Mouse (Mus musculus): ENCODE results near the gene B830017H08Rik. TPM values are rescaled to one million over a fixed set of nuclear protein-coding genes. Genes with fewer than 3 reads are reported as not detected.
A peak's percentile ranks its signal among the peaks of the same experiment; 100 is the strongest.

Gene B830017H08Rik
- polyA plus RNA-seq, 1 experiment from 2014 or later, result not detected

DNA sequence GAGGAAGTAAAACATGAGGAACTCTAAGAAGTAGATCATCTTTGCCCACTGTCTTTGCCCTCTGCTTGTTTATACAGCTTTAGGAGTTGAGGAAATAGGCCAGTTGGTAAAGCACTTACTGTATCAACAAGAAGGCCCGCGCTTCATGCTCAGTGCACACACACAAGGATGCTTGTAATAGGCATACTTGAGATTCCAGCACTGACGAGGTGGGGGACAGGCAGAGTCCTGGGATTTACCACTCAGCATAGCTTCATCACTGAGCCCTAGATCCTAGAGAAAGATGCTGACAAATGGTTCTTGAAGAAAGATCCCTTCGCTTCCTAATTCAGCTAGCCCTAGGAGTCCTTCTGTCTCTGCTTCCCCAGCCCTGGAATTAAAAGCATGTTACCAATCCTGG, 19.7 kb upstream of the B830017H08Rik start:
- peak; percentile 9 for DNase-seq (ENCODE audit: low spot score)
- Histone ChIP-seq H3K4me2 (replicated peaks; ENCODE audit: low read depth) (no peak overlapping the region), H3K27me3 (ENCODE audit: control insufficient read depth, insufficient read depth, low read length) (no peaks in the 10 kb centered on the region), H3K9me3 (ENCODE audit: control insufficient read depth, low read length) (no peaks in the 10 kb centered on the region), H3K9ac (ENCODE audit: low read length) (no peak overlapping the region), H3K27ac (replicated peaks) (no peak overlapping the region), H3K4me3 (ENCODE audit: low read depth, low read length) (no peak overlapping the region), H3K36me3 (ENCODE audit: control insufficient read depth, insufficient read depth, low read length) (peaks cover 1% of the 10 kb centered on the region; the same call in 1 of the 2 replicates), H3K4me1 (replicated peaks; ENCODE audit: control insufficient read depth, insufficient read depth) (no peaks in the 10 kb centered on the region)
- ATAC-seq (ENCODE audit: low FRiP score, low TSS enrichment), result no peak
- 47% methylated on average over 4 of the region's 4 CpGs for WGBS
- TF ChIP-seq CTCF (IDR thresholded peaks at IDR 0.05; ENCODE audit: low read depth) (no peak), EP300 (optimal IDR thresholded peaks at IDR 0.05) (no peak)

DNA sequence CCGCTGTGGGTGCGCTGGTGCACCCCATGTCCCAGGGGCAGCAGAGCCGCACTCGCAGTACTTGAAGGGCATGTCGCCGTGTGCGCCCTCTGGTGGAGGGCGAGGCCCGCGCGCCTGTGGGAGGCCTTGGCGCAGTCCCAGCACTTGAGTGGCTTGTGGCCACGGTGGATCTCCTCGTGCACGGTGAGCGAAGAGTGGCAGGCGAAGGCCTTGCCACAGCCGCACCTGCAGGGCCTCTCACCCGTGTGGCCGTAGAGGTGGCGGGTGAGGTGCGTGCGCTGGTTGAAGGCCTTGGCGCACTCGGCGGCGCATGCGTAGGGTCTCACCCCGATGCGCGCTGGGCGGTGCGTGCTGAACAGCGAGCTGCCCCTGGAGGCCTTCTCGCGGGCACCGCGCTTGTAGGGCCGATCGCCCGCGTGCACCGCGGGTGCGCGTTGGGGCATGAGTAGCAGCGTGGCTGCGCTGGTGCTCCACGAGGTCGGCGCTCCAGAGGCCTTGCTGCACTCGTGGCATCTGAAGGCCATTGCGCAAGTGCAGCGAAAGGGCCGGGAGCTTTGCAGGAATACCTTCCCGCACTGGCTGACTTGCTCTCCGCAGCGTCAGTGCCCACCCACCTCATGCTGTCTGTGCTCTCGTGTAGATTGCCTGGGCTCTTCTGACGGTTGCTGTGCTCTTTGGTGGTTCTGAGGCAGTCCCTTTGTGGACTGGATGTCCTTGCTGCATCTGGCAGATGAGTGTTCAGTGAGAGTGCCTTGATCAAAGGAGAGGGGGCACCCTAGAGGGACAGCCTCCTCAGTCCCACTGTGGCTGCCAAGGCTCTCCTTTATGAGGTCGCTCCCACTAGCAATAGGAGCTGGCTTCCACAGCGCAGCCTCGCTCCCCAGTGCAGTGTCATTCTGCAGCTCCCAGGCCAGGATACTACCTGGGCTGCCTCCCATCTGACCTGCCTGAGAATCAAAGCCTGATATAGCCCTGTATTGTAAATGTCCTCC, 17.2 kb upstream of the B830017H08Rik start:
- peak overlapping the region; percentile 76 for H3K4me2 ChIP-seq (replicated peaks; ENCODE audit: low read depth)
- H3K27ac ChIP-seq (replicated peaks), result peak overlapping the region; percentile 56; the same call in 1 of the 2 replicates
- DNase-seq (ENCODE audit: low spot score), result peak; percentile 84
- 3% methylated on average over 59 of the region's 63 CpGs for WGBS
- no peaks in the 10 kb centered on the region for H3K36me3 ChIP-seq (ENCODE audit: control insufficient read depth, insufficient read depth, low read length)
- no peak for TF ChIP-seq EP300 (optimal IDR thresholded peaks at IDR 0.05)
- peak; percentile 96 for TF ChIP-seq CTCF (IDR thresholded peaks at IDR 0.05; ENCODE audit: low read depth)
- peak overlapping the region; percentile 61 for H3K9ac ChIP-seq (ENCODE audit: low read length)
- no peaks in the 10 kb centered on the region for H3K27me3 ChIP-seq (ENCODE audit: control insufficient read depth, insufficient read depth, low read length)
- H3K4me3 ChIP-seq (ENCODE audit: low read depth, low read length), result peak overlapping the region; percentile 45
- ATAC-seq (ENCODE audit: low FRiP score, low TSS enrichment), result peak; percentile 78
- H3K4me1 ChIP-seq (replicated peaks; ENCODE audit: control insufficient read depth, insufficient read depth), result no peaks in the 10 kb centered on the region
- H3K9me3 ChIP-seq (ENCODE audit: control insufficient read depth, low read length), result no peaks in the 10 kb centered on the region

DNA sequence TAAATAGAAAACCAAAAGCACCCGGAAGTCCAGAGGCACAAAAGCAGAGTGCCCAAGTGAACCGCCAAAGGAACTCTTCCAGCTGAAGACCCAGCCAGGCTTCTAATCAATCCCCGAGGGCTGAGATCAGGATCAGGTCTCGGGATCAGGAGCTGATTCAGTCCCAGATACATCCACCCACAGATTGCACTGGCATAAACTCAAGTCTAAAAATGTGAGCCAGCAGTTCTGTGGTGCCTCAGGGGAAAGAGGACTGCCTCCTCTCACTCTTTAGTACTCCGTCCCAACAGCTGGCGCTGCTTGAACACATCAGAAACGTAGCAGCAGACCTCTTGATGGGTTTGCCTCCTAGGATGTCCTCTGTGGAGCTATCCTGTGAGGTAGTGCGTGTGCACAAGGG, 16.4 kb upstream of the B830017H08Rik start:
- no peak for DNase-seq (ENCODE audit: low spot score)
- H3K9ac ChIP-seq (ENCODE audit: low read length), result no peak overlapping the region
- no peak for ATAC-seq (ENCODE audit: low FRiP score, low TSS enrichment)
- H3K4me3 ChIP-seq (ENCODE audit: low read depth, low read length), result no peak overlapping the region
- H3K36me3 ChIP-seq (ENCODE audit: control insufficient read depth, insufficient read depth, low read length), result no peaks in the 10 kb centered on the region
- TF ChIP-seq CTCF (IDR thresholded peaks at IDR 0.05; ENCODE audit: low read depth) (no peak), EP300 (optimal IDR thresholded peaks at IDR 0.05) (no peak)
- WGBS, result 76% methylated on average over 8 of the region's 8 CpGs
- H3K4me2 ChIP-seq (replicated peaks; ENCODE audit: low read depth), result no peak overlapping the region
- no peaks in the 10 kb centered on the region for H3K27me3 ChIP-seq (ENCODE audit: control insufficient read depth, insufficient read depth, low read length)
- no peaks in the 10 kb centered on the region for H3K4me1 ChIP-seq (replicated peaks; ENCODE audit: control insufficient read depth, insufficient read depth)
- H3K9me3 ChIP-seq (ENCODE audit: control insufficient read depth, low read length), result no peaks in the 10 kb centered on the region
- no peak overlapping the region for H3K27ac ChIP-seq (replicated peaks)

DNA sequence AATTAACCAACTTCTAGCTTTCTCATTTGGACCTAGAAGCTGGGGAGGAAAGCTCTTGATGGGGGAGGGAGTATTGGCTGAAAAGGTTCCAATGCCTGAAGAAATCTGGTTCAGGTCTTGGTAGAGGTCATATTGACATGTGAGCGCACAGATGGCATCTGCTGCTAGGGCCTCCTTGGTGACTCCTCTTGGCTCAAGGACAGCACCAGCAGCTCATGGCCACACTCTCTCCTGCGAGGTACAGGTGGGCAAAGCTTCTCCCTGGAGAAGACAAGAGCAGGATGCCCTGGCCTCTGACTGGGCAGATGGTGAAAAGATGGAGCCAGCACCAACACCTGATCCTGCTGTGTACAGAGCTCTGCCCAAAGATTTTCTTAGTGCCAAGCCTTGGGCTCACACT, 6.4 kb upstream of the B830017H08Rik start:
- no peak for DNase-seq (ENCODE audit: low spot score)
- ATAC-seq (ENCODE audit: low FRiP score, low TSS enrichment), result no peak
- WGBS, result 74% methylated on average over 2 of the region's 2 CpGs

DNA sequence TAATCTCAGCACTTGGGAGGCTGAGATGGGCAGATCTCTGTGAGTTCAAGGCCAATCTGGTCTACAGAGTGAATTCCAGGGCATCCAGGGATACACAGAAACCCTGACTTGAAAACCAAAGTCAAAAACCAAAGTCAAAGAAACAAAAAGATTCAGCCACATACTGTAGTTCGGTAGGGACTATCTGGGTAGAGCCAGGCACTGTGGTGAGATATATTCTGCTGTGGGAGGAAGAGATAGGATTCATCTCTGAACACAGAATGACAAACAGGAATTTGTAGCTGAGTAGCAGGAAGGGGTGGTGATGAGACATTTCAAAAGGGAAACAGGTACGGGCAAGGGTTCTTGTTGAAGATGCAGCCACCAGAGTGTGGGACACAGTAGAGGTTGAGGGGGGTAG, 4.7 kb upstream of the B830017H08Rik start:
- Histone ChIP-seq H3K9me3 (ENCODE audit: control insufficient read depth, low read length) (no peaks in the 10 kb centered on the region), H3K4me3 (ENCODE audit: low read depth, low read length) (no peak overlapping the region), H3K27ac (replicated peaks) (no peak overlapping the region), H3K4me2 (replicated peaks; ENCODE audit: low read depth) (no peak overlapping the region), H3K9ac (ENCODE audit: low read length) (no peak overlapping the region), H3K36me3 (ENCODE audit: control insufficient read depth, insufficient read depth, low read length) (no peaks in the 10 kb centered on the region), H3K27me3 (ENCODE audit: control insufficient read depth, insufficient read depth, low read length) (peaks cover 11% of the 10 kb centered on the region; the same call in 1 of the 2 replicates), H3K4me1 (replicated peaks; ENCODE audit: control insufficient read depth, insufficient read depth) (no peaks in the 10 kb centered on the region)
- WGBS, result 83% methylated on average over 2 of the region's 2 CpGs
- DNase-seq (ENCODE audit: low spot score), result no peak
- TF ChIP-seq EP300 (optimal IDR thresholded peaks at IDR 0.05) (no peak), CTCF (IDR thresholded peaks at IDR 0.05; ENCODE audit: low read depth) (no peak)
- ATAC-seq (ENCODE audit: low FRiP score, low TSS enrichment), result no peak

More for the DNA sequence above, 6.4 kb upstream of the B830017H08Rik start:
- H3K9ac ChIP-seq (ENCODE audit: low read length), result no peak overlapping the region
- no peaks in the 10 kb centered on the region for H3K36me3 ChIP-seq (ENCODE audit: control insufficient read depth, insufficient read depth, low read length)
- TF ChIP-seq CTCF (IDR thresholded peaks at IDR 0.05; ENCODE audit: low read depth), result no peak
- no peak overlapping the region for H3K27ac ChIP-seq (replicated peaks)
- no peaks in the 10 kb centered on the region for H3K4me1 ChIP-seq (replicated peaks; ENCODE audit: control insufficient read depth, insufficient read depth)
- no peaks in the 10 kb centered on the region for H3K9me3 ChIP-seq (ENCODE audit: control insufficient read depth, low read length)
- H3K4me2 ChIP-seq (replicated peaks; ENCODE audit: low read depth), result no peak overlapping the region
- no peak overlapping the region for H3K4me3 ChIP-seq (ENCODE audit: low read depth, low read length)
- 0 out of 2 replicates have a peak, but pooled peaks cover 3% of the 10 kb centered on the region for H3K27me3 ChIP-seq (ENCODE audit: control insufficient read depth, insufficient read depth, low read length)

DNA sequence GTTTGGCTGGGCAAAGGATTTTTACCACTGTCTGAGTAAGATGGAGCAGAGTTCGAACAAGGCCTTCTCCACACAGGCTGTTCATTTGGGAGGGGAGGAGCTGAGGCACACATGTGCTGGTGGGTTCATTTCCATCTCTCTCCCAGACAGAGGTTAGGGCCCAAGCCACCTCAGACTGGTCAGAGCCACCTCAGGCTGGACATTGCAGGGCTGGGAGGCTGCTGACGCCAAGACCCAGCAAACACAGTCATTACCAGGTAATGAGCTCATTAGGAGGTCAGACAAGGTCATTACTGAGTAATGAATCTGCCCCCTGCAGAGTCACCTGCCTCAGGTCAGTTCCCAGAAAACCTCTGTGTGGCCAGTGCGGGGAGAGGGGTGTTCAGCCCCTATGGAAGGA, 4.1 kb upstream of the B830017H08Rik start:
- H3K4me3 ChIP-seq (ENCODE audit: low read depth, low read length), result no peak overlapping the region
- H3K9ac ChIP-seq (ENCODE audit: low read length), result no peak overlapping the region
- no peak overlapping the region for H3K27ac ChIP-seq (replicated peaks)
- TF ChIP-seq CTCF (IDR thresholded peaks at IDR 0.05; ENCODE audit: low read depth) (no peak), EP300 (optimal IDR thresholded peaks at IDR 0.05) (no peak)
- peaks cover 12% of the 10 kb centered on the region; the same call in 1 of the 2 replicates for H3K27me3 ChIP-seq (ENCODE audit: control insufficient read depth, insufficient read depth, low read length)
- no peak for DNase-seq (ENCODE audit: low spot score)
- no peaks in the 10 kb centered on the region for H3K9me3 ChIP-seq (ENCODE audit: control insufficient read depth, low read length)
- WGBS, result 63% methylated on average over 3 of the region's 3 CpGs
- H3K4me2 ChIP-seq (replicated peaks; ENCODE audit: low read depth), result no peak overlapping the region
- no peaks in the 10 kb centered on the region for H3K4me1 ChIP-seq (replicated peaks; ENCODE audit: control insufficient read depth, insufficient read depth)
- no peak for ATAC-seq (ENCODE audit: low FRiP score, low TSS enrichment)
- no peaks in the 10 kb centered on the region for H3K36me3 ChIP-seq (ENCODE audit: control insufficient read depth, insufficient read depth, low read length)

Measured in stomach, postnatal 0 days (tissue).